Comparison of ENCODE assay signal across 32 mouse cellular contexts in the genomic region with DNA sequence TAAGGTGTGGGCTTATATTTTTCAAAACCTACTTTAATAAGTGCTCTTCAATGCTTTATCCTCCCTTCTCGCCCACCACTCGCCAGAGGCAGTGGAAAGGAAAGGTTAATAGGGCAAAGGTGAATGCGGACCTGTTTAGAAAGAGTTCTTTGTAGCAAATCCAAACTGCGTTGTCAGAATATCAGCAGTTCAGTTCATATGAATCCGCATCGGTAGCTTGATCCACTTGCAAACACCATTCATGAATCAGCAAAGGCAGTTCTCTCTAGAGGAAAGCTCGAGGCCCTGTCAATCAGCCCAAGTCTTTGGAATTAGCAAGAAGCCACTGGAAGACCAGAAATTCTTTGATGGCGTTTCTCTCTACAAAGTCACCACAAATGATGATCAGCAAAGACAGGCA. TPM values are rescaled to one million over a fixed set of nuclear protein-coding genes. Genes with fewer than 3 reads are reported as not detected.
DNase-seq lines count a peak whose midpoint lies in the region; TF ChIP-seq lines count a peak whose summit lies in the region.
"Had no signal": no experiment of that assay in that cellular context is flagged by ENCODE, and none has a peak within 500 bp of the region (broad histone marks: within the 10 kb centered on the region; RNA-seq: fewer than 3 reads in every experiment).

No protein-coding gene starts in this region.

- peak overlapping the region; percentile 58 for H3K27ac ChIP-seq in left cerebral cortex, adult 2 months
- no peak overlapping the region for H3K27ac ChIP-seq in gastrocnemius, adult 2 months
- H3K27ac ChIP-seq: forebrain, embryonic 10.5 days; forebrain, embryonic 13.5 days; hindbrain, embryonic 13.5 days; hindbrain, postnatal 0 days had no signal

- no peak overlapping the region for H3K4me3 ChIP-seq in left cerebral cortex, adult 2 months
- H3K4me3 ChIP-seq in gastrocnemius, adult 2 months = no peak overlapping the region
- H3K4me3 ChIP-seq: forebrain, embryonic 10.5 days; forebrain, embryonic 13.5 days; hindbrain, embryonic 13.5 days had no signal

- peak; percentile 7 to 64 for DNase-seq in adrenal gland, adult (ENCODE audit: inconsistent age in 2 of 2, low spot score in 1 of 2)
- DNase-seq in adrenal gland, adult 2 months = no peak
- DNase-seq in embryo, embryonic 10.5 days (ENCODE audit: low spot score) = peak; percentile 18
- no peak for DNase-seq in embryo, embryonic 9.5 days (ENCODE audit: extremely low spot score)
- DNase-seq in left cerebral cortex, adult 2 months (ENCODE audit: extremely low spot score in 1 of 2, low spot score in 2 of 2) = no peak
- DNase-seq in left cerebral cortex, postnatal 36 days (ENCODE audit: low spot score in 2 of 2) = no peak
- no peak for DNase-seq in gastrocnemius, adult 2 months
- DNase-seq: adrenal gland, postnatal 14 days; cerebellum, adult 11-12 months; cerebellum, adult 9-10 months; cerebellum, postnatal 25 days; gastrocnemius, postnatal 14 days had no signal

- TF ChIP-seq CTCF in left cerebral cortex, adult 2 months (IDR thresholded peaks at IDR 0.05) = no peak
- no peak for TF ChIP-seq CTCF in gastrocnemius, adult 2 months (IDR thresholded peaks at IDR 0.05)

- intact Hi-C loops in left cerebral cortex, adult 2 months (cut with DNase I) = loop anchor here (2.0 kb wide), 1 partner anchor 68 kb away; no protein-coding TSS in a partner anchor
- intact Hi-C loops in left cerebral cortex, postnatal 36 days (cut with DNase I) = loop anchor here (2.0 kb wide), 1 partner anchor 56 kb away; no protein-coding TSS in a partner anchor
- intact Hi-C loops in gastrocnemius, adult 2 months (cut with DNase I) = loop anchor here (5.0 to 10.0 kb wide), 2 partner anchors 59 to 166 kb away; no protein-coding TSS in a partner anchor

RNA-seq across cellular contexts. Expression of gene Nat8, which starts 6.8 kb away (rescaled TPM):
- 1 to 10 TPM; 1.8 to 8.2 TPM for total RNA-seq in adrenal gland, adult 2 months (2021)
- polyA plus RNA-seq in adrenal gland, adult 2 months (2012; rRNA removed) = 2.3 and 3.3 TPM in 2 replicates
- 1 to 10 TPM; 2.8 to 4.4 TPM for total RNA-seq in left cerebral cortex, adult 2 months (2021)
- total RNA-seq in left cerebral cortex, postnatal 36 days (2021) = 1 to 10 TPM; 2.7 to 3.6 TPM
- not detected for total RNA-seq in gastrocnemius, adult 2 months (2021)
- total RNA-seq: common myeloid progenitor, adult 5-6 weeks; ES-E14; gastrocnemius, adult 18-20 months; gastrocnemius, postnatal 14 days; gastrocnemius, postnatal 4 days; heart, adult 8-10 months; heart, postnatal 25 days; hematopoietic stem cell, adult 5-6 weeks; hindbrain, postnatal 0 days had no signal
- polyA plus RNA-seq: activated CD4-positive, CD25-positive, alpha-beta regulatory T cell, adult 4 months; embryonic facial prominence, embryonic 11.5 days; embryonic facial prominence, embryonic 14.5 days; forebrain, embryonic 10.5 days; forebrain, embryonic 13.5 days; forebrain, embryonic 16.5 days; heart, embryonic 11.5 days; heart, embryonic 14.5 days; heart, postnatal 0 days; hindbrain, embryonic 13.5 days; inflammation-experienced regulatory T-cells, adult 6 months had no signal

RNA-seq across cellular contexts. Expression of gene Nat8f5, which starts 17.9 kb away (rescaled TPM):
- total RNA-seq in adrenal gland, adult 2 months (2021) = 1 to 10 TPM; 5.7 to 9.7 TPM
- polyA plus RNA-seq in adrenal gland, adult 2 months (2012; rRNA removed) = 1.1 and 2.3 TPM in 2 replicates
- total RNA-seq in left cerebral cortex, adult 2 months (2021) = 1 to 10 TPM; 3.2 to 8.4 TPM
- 1 to 10 TPM; 5.8 to 6.0 TPM for total RNA-seq in left cerebral cortex, postnatal 36 days (2021)
- total RNA-seq in gastrocnemius, adult 2 months (2021) = not detected
- total RNA-seq: common myeloid progenitor, adult 5-6 weeks; ES-E14; gastrocnemius, adult 18-20 months; gastrocnemius, postnatal 4 days; heart, adult 8-10 months; heart, postnatal 25 days; hematopoietic stem cell, adult 5-6 weeks had no signal
- polyA plus RNA-seq: activated CD4-positive, CD25-positive, alpha-beta regulatory T cell, adult 4 months; embryonic facial prominence, embryonic 11.5 days; embryonic facial prominence, embryonic 14.5 days; forebrain, embryonic 10.5 days; forebrain, embryonic 13.5 days; forebrain, embryonic 16.5 days; heart, embryonic 11.5 days; heart, embryonic 14.5 days; heart, postnatal 0 days; inflammation-experienced regulatory T-cells, adult 6 months had no signal

RNA-seq across cellular contexts. Expression of gene Nat8f6, which starts 17.9 kb away (rescaled TPM):
- total RNA-seq in adrenal gland, adult 2 months (2021) = 1 to 10 TPM in 1 of 2 experiments, under 1 TPM in 1; 0.81 to 2.8 TPM
- polyA plus RNA-seq in adrenal gland, adult 2 months (2012; rRNA removed) = 0.87 and 1.4 TPM in 2 replicates
- total RNA-seq in left cerebral cortex, adult 2 months (2021) = 1 to 10 TPM; 2.3 TPM
- total RNA-seq in left cerebral cortex, postnatal 36 days (2021) = 1 to 10 TPM; 1.1 to 2.8 TPM
- total RNA-seq in gastrocnemius, adult 2 months (2021) = not detected
- total RNA-seq: common myeloid progenitor, adult 5-6 weeks; ES-E14; gastrocnemius, adult 18-20 months; gastrocnemius, postnatal 14 days; gastrocnemius, postnatal 4 days; heart, postnatal 25 days; hematopoietic stem cell, adult 5-6 weeks; hindbrain, postnatal 0 days had no signal
- polyA plus RNA-seq: activated CD4-positive, CD25-positive, alpha-beta regulatory T cell, adult 4 months; embryonic facial prominence, embryonic 11.5 days; embryonic facial prominence, embryonic 14.5 days; forebrain, embryonic 10.5 days; forebrain, embryonic 13.5 days; forebrain, embryonic 16.5 days; heart, embryonic 11.5 days; heart, embryonic 14.5 days; heart, postnatal 0 days; hindbrain, embryonic 13.5 days; hindbrain, postnatal 0 days; inflammation-experienced regulatory T-cells, adult 6 months; intestine, embryonic 16.5 days had no signal

RNA-seq across cellular contexts. Expression of gene Nat8f2, which starts 30.3 kb away (rescaled TPM):
- 1 to 10 TPM; 2.0 to 3.7 TPM for total RNA-seq in adrenal gland, adult 2 months (2021)
- polyA plus RNA-seq in adrenal gland, adult 2 months (2012; rRNA removed) = 0.12 and 0.15 TPM in 2 replicates
- 1 to 10 TPM; 2.1 to 2.7 TPM for total RNA-seq in left cerebral cortex, adult 2 months (2021)
- total RNA-seq in left cerebral cortex, postnatal 36 days (2021) = 1 to 10 TPM; 1.4 to 2.4 TPM
- total RNA-seq in gastrocnemius, adult 2 months (2021) = not detected
- total RNA-seq: common myeloid progenitor, adult 5-6 weeks; heart, postnatal 25 days; hematopoietic stem cell, adult 5-6 weeks; hindbrain, postnatal 0 days had no signal
- polyA plus RNA-seq: activated CD4-positive, CD25-positive, alpha-beta regulatory T cell, adult 4 months; embryonic facial prominence, embryonic 11.5 days; embryonic facial prominence, embryonic 14.5 days; forebrain, embryonic 10.5 days; forebrain, embryonic 13.5 days; forebrain, embryonic 16.5 days; heart, embryonic 11.5 days; heart, embryonic 14.5 days; heart, postnatal 0 days; hindbrain, embryonic 13.5 days; hindbrain, postnatal 0 days; intestine, embryonic 16.5 days had no signal

Comparison
In these comparisons a context has a peak if more than half of its experiments do, and no peak if none do; other contexts are left out.
1. DNase-seq: peak in adrenal gland, adult (2 of 2) and embryo, embryonic 10.5 days (single experiment); none in adrenal gland, adult 2 months (single experiment), embryo, embryonic 9.5 days (single experiment), left cerebral cortex, adult 2 months (0 of 2), left cerebral cortex, postnatal 36 days (0 of 2) and gastrocnemius, adult 2 months (single experiment).
2. RNA of gene Nat8f5, which starts 17.9 kb away (total RNA-seq): 5.7 to 9.7 TPM in adrenal gland, adult 2 months, 3.2 to 8.4 TPM in left cerebral cortex, adult 2 months and 5.8 to 6.0 TPM in left cerebral cortex, postnatal 36 days; not detected in gastrocnemius, adult 2 months; every median in the first group is over 4 times any median in the second.